Mouse (Mus musculus) splenic B cell, adult 2 months (primary cell): ENCODE measurements at regions not wholly inside any gene's neighbourhood (a gene's known extent, or its start where the extent isn't known, plus 50 kb on each side); places are given as distances from the start of the nearest gene placed in this dataset.
A peak's percentile ranks its signal among the peaks of the same experiment; 100 is the strongest.

Experiments
- DNase-seq: peaks from one replicate; pipeline ENCODE4 v3.0.0-alpha.2; 2011; ENCODE audit warnings: low read depth, low spot score
- H3K27me3 ChIP-seq: 2 replicates; pipeline ENCODE4 v1.6.1; 2012; ENCODE audit warnings: mild to moderate bottlenecking, low read length, moderate library complexity, mixed read lengths; ENCODE audit not compliant: control insufficient read depth, poor library complexity, insufficient read depth, severe bottlenecking
- H3K36me3 ChIP-seq: 2 replicates; pipeline ENCODE4 v1.6.1; 2012; ENCODE audit warnings: mild to moderate bottlenecking, low read length, moderate library complexity, mixed read lengths; ENCODE audit not compliant: control insufficient read depth, poor library complexity, insufficient read depth, severe bottlenecking

DNA sequence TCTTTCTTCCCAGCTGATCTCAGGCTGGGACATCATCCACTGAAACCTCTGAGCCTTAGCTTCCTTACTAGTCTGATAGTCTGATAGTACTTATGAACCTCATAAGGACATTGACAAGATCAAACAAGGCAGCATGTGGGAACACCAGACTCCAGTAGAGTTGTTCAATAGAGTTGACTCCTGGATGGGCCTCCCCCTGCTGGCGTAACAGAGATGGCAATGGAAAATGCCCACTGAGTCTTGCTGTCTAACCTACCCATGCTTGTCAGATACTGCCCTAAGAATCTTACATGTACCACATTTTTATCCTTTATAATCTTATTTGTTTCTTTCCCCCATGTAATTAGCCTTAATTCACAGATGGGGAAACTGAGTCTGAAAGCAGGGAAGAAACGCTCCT, 98.2 kb downstream of the Mrm1 start:
- Histone ChIP-seq H3K27me3 (no peaks in the 10 kb centered on the region), H3K36me3 (no peaks in the 10 kb centered on the region)
- DNase-seq: peak; percentile 8

GRCm38 (mm10) chr11:84719781-84720180, 99.5 kb downstream of the Mrm1 start:
- H3K27me3 ChIP-seq: no peaks in the 10 kb centered on the region
- DNase-seq: no peak
- no peaks in the 10 kb centered on the region for H3K36me3 ChIP-seq

DNA sequence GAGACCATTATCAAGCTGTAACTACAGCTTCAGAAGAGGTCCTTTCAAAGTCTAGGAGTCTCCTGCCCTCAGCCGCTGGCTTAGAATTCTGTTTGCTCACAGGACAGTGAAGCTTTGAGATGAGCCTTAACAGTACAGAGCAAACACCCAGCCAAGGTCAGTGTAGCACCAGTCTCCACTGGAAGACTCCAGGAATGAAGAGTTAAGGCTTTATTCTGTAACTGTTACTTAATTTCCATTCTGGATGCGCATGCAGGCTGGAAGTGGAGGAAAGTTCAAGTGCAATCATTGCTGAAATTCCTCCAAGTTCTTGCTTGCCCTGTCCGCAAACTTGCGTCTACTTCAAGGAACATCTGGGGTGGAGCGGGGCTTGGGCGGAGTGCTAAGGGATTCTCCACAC, 106.6 kb downstream of the Mrm1 start:
- DNase-seq: no peak
- H3K36me3 ChIP-seq: no peaks in the 10 kb centered on the region
- no peaks in the 10 kb centered on the region for H3K27me3 ChIP-seq

DNA sequence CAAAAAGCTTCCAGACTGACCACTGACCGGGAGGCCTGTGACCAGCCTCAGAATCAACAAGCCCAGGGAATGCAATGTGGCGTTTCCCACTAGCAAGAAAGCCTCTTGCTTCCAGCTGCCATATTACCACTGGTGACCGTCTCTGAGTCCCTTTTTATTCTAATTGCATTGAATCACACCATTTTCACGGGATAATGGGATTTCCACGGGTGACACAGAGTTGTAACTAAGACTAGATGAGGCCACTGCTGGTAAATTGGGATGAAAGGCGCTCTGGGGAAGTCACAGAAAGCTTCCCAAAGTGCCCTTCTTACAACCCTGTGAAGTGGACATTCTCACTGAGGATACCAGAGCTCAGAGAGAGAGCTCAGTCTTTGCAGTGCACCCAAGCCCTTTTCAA, 107.4 kb downstream of the Mrm1 start:
- H3K36me3 ChIP-seq: no peaks in the 10 kb centered on the region
- no peak for DNase-seq
- no peaks in the 10 kb centered on the region for H3K27me3 ChIP-seq

DNA sequence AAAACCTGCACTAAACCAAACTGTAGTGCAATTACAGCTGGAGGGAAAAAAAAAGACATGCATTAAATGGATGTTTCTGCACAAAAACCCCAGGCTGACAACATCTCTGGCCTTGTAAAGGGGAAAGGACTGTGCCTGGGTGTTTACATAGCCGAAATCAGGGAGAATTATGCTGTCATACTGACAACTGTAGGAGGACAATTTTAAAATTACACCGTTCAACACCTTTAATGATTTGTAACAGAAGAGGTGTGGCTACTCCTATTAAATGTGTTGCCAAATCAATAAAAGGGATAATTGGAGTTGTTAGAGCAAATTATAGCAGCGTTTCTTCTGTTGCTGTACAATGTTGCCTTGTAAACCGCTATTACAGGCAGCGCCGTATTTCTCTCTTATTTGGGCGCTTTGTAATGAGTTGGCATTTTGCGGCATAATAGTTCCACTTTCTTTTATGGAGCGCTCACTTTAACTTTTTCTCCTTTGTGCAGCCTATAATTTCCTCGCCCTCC, 111.0 kb downstream of the Mrm1 start:
- Histone ChIP-seq H3K27me3 (no peaks in the 10 kb centered on the region), H3K36me3 (no peaks in the 10 kb centered on the region)
- no peak for DNase-seq

DNA sequence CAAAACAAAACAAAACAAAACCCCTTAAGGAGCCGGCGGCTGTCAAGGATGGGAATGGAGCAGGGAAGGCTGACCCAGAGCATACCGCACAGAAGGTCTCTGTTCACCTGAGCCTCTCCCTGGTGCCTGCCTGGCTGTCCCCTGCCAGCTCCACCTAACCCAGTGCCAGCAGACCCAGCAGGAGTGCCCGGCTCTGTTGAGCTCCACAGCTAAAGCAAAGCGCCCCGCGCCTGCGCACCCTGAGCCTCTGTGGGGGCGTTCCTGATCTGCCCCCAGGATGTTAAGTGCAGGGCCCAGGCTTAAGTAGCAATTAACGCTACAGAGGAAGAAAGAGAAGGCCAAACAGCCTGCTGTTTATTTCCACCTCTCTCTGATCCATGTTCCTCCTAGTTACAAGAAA, 111.5 kb downstream of the Mrm1 start:
- DNase-seq: no peak
- Histone ChIP-seq H3K27me3 (no peaks in the 10 kb centered on the region), H3K36me3 (no peaks in the 10 kb centered on the region)

DNA sequence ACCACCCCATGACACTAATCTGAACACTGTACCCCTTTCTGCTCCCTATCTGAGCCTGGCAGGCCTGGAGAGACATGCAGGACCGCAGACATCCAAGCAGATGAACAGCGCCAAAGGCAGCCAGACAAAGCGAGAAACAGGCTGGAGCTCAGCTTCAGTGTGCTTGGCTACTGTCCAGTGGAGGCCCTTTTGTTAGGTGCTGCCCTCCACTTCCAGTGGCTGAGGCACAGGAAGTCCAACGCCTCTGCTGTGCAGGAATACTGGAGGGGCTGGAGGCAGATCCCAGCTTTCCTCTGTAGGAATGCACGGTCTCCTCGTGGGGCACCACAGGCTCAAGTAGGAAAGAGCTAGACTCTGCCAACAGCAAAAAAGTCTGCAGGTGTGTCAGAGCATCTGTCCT, 112.6 kb downstream of the Mrm1 start:
- Histone ChIP-seq H3K36me3 (no peaks in the 10 kb centered on the region), H3K27me3 (no peaks in the 10 kb centered on the region)
- DNase-seq: no peak

- Histone ChIP-seq H3K36me3 (no peaks in the 10 kb centered on the region), H3K27me3 (no peaks in the 10 kb centered on the region; the same call in 1 of the 2 replicates)
- no peak for DNase-seq
These were observed 117.8 kb downstream of the Mrm1 start for GRCm38 (mm10) chr11:84701319-84702175.

DNA sequence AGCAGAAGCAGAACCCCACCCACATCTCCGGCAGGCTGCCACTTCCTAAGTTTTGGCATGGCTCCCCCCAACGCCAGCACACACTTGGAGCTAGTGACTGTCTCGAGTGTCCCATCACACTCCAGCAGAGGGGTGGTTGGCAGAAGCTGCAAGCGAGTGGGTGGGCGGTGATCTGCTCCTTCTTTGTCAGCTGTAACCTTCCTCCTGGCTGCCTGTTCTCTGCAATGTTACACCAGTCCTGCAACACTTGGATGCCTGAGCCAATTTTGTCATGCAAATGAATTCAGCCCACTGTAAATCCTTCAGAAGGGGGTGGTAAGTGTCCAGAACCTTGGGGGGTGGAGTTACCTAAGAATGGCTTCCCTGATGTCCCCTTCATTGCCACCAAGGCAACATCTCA, 121.8 kb downstream of the Mrm1 start:
- no peak for DNase-seq

DNA sequence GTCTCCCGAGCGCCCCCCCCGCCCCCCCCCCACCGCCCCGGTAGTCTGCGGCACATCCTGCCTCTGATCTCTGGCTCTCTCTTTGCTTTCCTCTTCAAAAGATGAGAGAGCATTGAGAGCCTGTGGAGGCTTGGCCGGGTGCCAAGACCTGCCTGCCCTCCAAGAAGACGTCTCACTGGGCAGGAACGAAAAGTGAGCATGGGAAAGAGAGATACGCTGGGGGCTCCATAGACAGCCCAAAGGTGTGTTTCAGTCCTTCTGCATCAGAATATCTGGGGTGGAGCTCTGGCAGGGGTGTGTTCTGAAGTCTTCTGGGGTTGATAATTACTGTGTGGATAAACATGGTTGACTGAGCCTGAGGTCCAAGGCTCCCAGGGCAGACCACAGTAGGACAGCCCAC, 126.7 kb downstream of the Mrm1 start:
- H3K27me3 ChIP-seq: no peaks in the 10 kb centered on the region
- H3K36me3 ChIP-seq: no peaks in the 10 kb centered on the region
- DNase-seq: no peak

More for the DNA sequence above, 121.8 kb downstream of the Mrm1 start:
- no peaks in the 10 kb centered on the region for H3K36me3 ChIP-seq
- H3K27me3 ChIP-seq: no peaks in the 10 kb centered on the region; the same call in 1 of the 2 replicates

GRCm38 (mm10) chr11:84691410-84692148, 127.7 kb downstream of the Mrm1 start:
- Histone ChIP-seq H3K27me3 (no peaks in the 10 kb centered on the region), H3K36me3 (no peaks in the 10 kb centered on the region)
- no peak for DNase-seq

GRCm38 (mm10) chr11:84686473-84686872, 132.8 kb downstream of the Mrm1 start:
- no peak for DNase-seq
- no peaks in the 10 kb centered on the region for H3K36me3 ChIP-seq

GRCm38 (mm10) chr11:84684325-84684724, 135.0 kb downstream of the Mrm1 start:
- no peak for DNase-seq
- no peaks in the 10 kb centered on the region for H3K27me3 ChIP-seq
- no peaks in the 10 kb centered on the region for H3K36me3 ChIP-seq

More at GRCm38 (mm10) chr11:84686473-84686872, 132.8 kb downstream of the Mrm1 start:
- H3K27me3 ChIP-seq: no peaks in the 10 kb centered on the region

DNA sequence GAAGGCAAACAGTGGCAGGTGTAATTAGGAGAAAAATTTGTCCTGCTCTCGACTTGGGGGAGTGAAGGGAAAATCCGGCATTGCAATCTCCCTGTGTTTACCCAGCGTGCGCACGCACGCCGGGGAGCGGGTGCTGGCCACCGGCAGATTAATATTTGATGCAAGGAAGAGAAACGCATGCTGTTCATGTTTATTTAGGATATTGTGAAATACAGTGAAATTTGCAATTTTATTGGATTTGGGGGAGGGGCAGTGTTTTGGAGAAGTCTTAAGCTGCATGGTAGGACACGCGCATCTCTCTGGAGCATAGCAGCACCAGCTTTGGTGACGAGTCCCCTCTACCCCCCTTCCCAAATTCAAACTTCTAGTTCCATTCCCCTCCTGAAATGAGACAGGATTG, 136.4 kb downstream of the Mrm1 start:
- H3K36me3 ChIP-seq: no peaks in the 10 kb centered on the region
- H3K27me3 ChIP-seq: no peaks in the 10 kb centered on the region
- DNase-seq: no peak

GRCm38 (mm10) chr11:84676377-84677078, 142.8 kb downstream of the Mrm1 start:
- no peaks in the 10 kb centered on the region for H3K36me3 ChIP-seq
- no peaks in the 10 kb centered on the region for H3K27me3 ChIP-seq
- DNase-seq: no peak
